Mouse (Mus musculus): ENCODE results near the gene Gm3238. TPM values are rescaled to one million over a fixed set of nuclear protein-coding genes. Genes with fewer than 3 reads are reported as not detected.
"Not testable (repeated sequence)": the region's sequence is repeated elsewhere in the genome, so short reads cannot be mapped to it uniquely, and the experiment has no call there.

Gene Gm3238
- polyA plus RNA-seq, 2 experiments, result not detected

GRCm38 (mm10) chr10:77794976-77795375 lies 23.9 kb upstream of the Gm3238 start, which contains the start of gene Gm9639:
Gene Gm9639, minus strand, starts transcription at chr10:77795076.
- no peaks in the 10 kb centered on the region for H3K27me3 ChIP-seq (ENCODE audit: control insufficient read depth, insufficient read depth, low read length)
- H3K4me2 ChIP-seq (ENCODE audit: low read depth), result no peak within 1 kb of the TSS
- no peaks in the 10 kb centered on the region for H3K4me1 ChIP-seq (replicated peaks; ENCODE audit: control insufficient read depth in 2 of 2, insufficient read depth in 2 of 2, low read length in 1 of 2)
- TF ChIP-seq CTCF (IDR thresholded peaks at IDR 0.05; ENCODE audit: low read depth) (no peak), EP300 (IDR thresholded peaks at IDR 0.05; ENCODE audit: low read depth) (no peak)
- DNase-seq (ENCODE audit: low read depth in 3 of 3, low spot score in 3 of 3) (no peak), ATAC-seq (ENCODE audit: insufficient read depth) (no peak)
- no peak within 1 kb of the TSS for H3K4me3 ChIP-seq (ENCODE audit: insufficient read depth in 1 of 2, low read depth in 2 of 2, low read length in 2 of 2)
- H3K36me3 ChIP-seq (replicated peaks; ENCODE audit: control insufficient read depth, insufficient read depth, low read depth), result no peaks in the 10 kb centered on the region
- no peak within 1 kb of the TSS for H3K9ac ChIP-seq (replicated peaks)
- 33% methylated on average over 2 of the region's 2 CpGs for WGBS (ENCODE audit: insufficient replicate concordance)
- H3K9me3 ChIP-seq (ENCODE audit: control insufficient read depth, low read length), result no peaks in the 10 kb centered on the region
- no peak within 1 kb of the TSS for H3K27ac ChIP-seq

GRCm38 (mm10) chr10:77788621-77789020 lies 17.5 kb upstream of the Gm3238 start:
- Histone ChIP-seq H3K4me3 (ENCODE audit: insufficient read depth in 1 of 2, low read depth in 2 of 2, low read length in 2 of 2) (no peak overlapping the region), H3K27me3 (ENCODE audit: control insufficient read depth, insufficient read depth, low read length) (no peaks in the 10 kb centered on the region), H3K9me3 (ENCODE audit: control insufficient read depth, low read length) (no peaks in the 10 kb centered on the region), H3K9ac (replicated peaks) (no peak overlapping the region), H3K27ac (no peak overlapping the region), H3K36me3 (replicated peaks; ENCODE audit: control insufficient read depth, insufficient read depth, low read depth) (no peaks in the 10 kb centered on the region), H3K4me1 (replicated peaks; ENCODE audit: control insufficient read depth in 2 of 2, insufficient read depth in 2 of 2, low read length in 1 of 2) (no peaks in the 10 kb centered on the region), H3K4me2 (ENCODE audit: low read depth) (no peak overlapping the region)
- ATAC-seq (ENCODE audit: insufficient read depth), result no peak
- DNase-seq (ENCODE audit: low read depth in 3 of 3, low spot score in 3 of 3), result no peak
- WGBS (ENCODE audit: insufficient replicate concordance), result 52% methylated on average over 2 of the region's 2 CpGs
- TF ChIP-seq EP300 (IDR thresholded peaks at IDR 0.05; ENCODE audit: low read depth) (no peak), CTCF (IDR thresholded peaks at IDR 0.05; ENCODE audit: low read depth) (no peak)

- not testable (repeated sequence) for H3K27me3 ChIP-seq (ENCODE audit: control insufficient read depth, insufficient read depth, low read length); H3K9me3 ChIP-seq (ENCODE audit: control insufficient read depth, low read length); DNase-seq (ENCODE audit: low read depth in 3 of 3, low spot score in 3 of 3); H3K27ac ChIP-seq; H3K9ac ChIP-seq (replicated peaks); H3K36me3 ChIP-seq (replicated peaks; ENCODE audit: control insufficient read depth, insufficient read depth, low read depth); H3K4me2 ChIP-seq (ENCODE audit: low read depth); ATAC-seq (ENCODE audit: insufficient read depth); H3K4me3 ChIP-seq (ENCODE audit: insufficient read depth in 1 of 2, low read depth in 2 of 2, low read length in 2 of 2); H3K4me1 ChIP-seq (replicated peaks; ENCODE audit: control insufficient read depth in 2 of 2, insufficient read depth in 2 of 2, low read length in 1 of 2)
- no CpG with 5 or more reads among the region's 1 CpGs for WGBS (ENCODE audit: insufficient replicate concordance)
Measured at GRCm38 (mm10) chr10:77787876-77788275, 16.8 kb upstream of the Gm3238 start, which contains the start of gene Gm7137. Gene Gm7137, minus strand, starts transcription at chr10:77788200.

GRCm38 (mm10) chr10:77783396-77783795 lies 12.3 kb upstream of the Gm3238 start:
- not testable (repeated sequence) for H3K4me2 ChIP-seq (ENCODE audit: low read depth); ATAC-seq (ENCODE audit: insufficient read depth); H3K9me3 ChIP-seq (ENCODE audit: control insufficient read depth, low read length); H3K27me3 ChIP-seq (ENCODE audit: control insufficient read depth, insufficient read depth, low read length); H3K4me1 ChIP-seq (replicated peaks; ENCODE audit: control insufficient read depth in 2 of 2, insufficient read depth in 2 of 2, low read length in 1 of 2); H3K4me3 ChIP-seq (ENCODE audit: insufficient read depth in 1 of 2, low read depth in 2 of 2, low read length in 2 of 2); H3K9ac ChIP-seq (replicated peaks); H3K27ac ChIP-seq; H3K36me3 ChIP-seq (replicated peaks; ENCODE audit: control insufficient read depth, insufficient read depth, low read depth); DNase-seq (ENCODE audit: low read depth in 3 of 3, low spot score in 3 of 3)
- WGBS (ENCODE audit: insufficient replicate concordance), result 50% methylated on average over 1 of the region's 3 CpGs

GRCm38 (mm10) chr10:77782442-77782841 lies 11.3 kb upstream of the Gm3238 start, which contains the start of gene Gm3250:
Gene Gm3250, minus strand, starts transcription at chr10:77782542.
- not testable (repeated sequence) for H3K27ac ChIP-seq; H3K4me2 ChIP-seq (ENCODE audit: low read depth); H3K27me3 ChIP-seq (ENCODE audit: control insufficient read depth, insufficient read depth, low read length); DNase-seq (ENCODE audit: low read depth in 3 of 3, low spot score in 3 of 3); H3K4me1 ChIP-seq (replicated peaks; ENCODE audit: control insufficient read depth in 2 of 2, insufficient read depth in 2 of 2, low read length in 1 of 2); ATAC-seq (ENCODE audit: insufficient read depth); H3K36me3 ChIP-seq (replicated peaks; ENCODE audit: control insufficient read depth, insufficient read depth, low read depth); H3K9me3 ChIP-seq (ENCODE audit: control insufficient read depth, low read length); H3K4me3 ChIP-seq (ENCODE audit: insufficient read depth in 1 of 2, low read depth in 2 of 2, low read length in 2 of 2); H3K9ac ChIP-seq (replicated peaks)
- 50% methylated on average over 1 of the region's 1 CpGs for WGBS (ENCODE audit: insufficient replicate concordance)

GRCm38 (mm10) chr10:77776844-77777243 lies 5.7 kb upstream of the Gm3238 start, which contains the start of gene Gm7138:
Gene Gm7138, minus strand, starts transcription at chr10:77776944.
- ATAC-seq (ENCODE audit: insufficient read depth); DNase-seq (ENCODE audit: low read depth in 3 of 3, low spot score in 3 of 3); H3K27ac ChIP-seq; H3K36me3 ChIP-seq (replicated peaks; ENCODE audit: control insufficient read depth, insufficient read depth, low read depth); H3K27me3 ChIP-seq (ENCODE audit: control insufficient read depth, insufficient read depth, low read length); H3K9me3 ChIP-seq (ENCODE audit: control insufficient read depth, low read length); H3K9ac ChIP-seq (replicated peaks); H3K4me3 ChIP-seq (ENCODE audit: insufficient read depth in 1 of 2, low read depth in 2 of 2, low read length in 2 of 2); H3K4me1 ChIP-seq (replicated peaks; ENCODE audit: control insufficient read depth in 2 of 2, insufficient read depth in 2 of 2, low read length in 1 of 2); H3K4me2 ChIP-seq (ENCODE audit: low read depth): not testable (repeated sequence)
- WGBS (ENCODE audit: insufficient replicate concordance), result 33% methylated on average over 1 of the region's 1 CpGs

- not testable (repeated sequence) for H3K4me3 ChIP-seq (ENCODE audit: insufficient read depth in 1 of 2, low read depth in 2 of 2, low read length in 2 of 2); ATAC-seq (ENCODE audit: insufficient read depth); H3K27me3 ChIP-seq (ENCODE audit: control insufficient read depth, insufficient read depth, low read length); H3K4me2 ChIP-seq (ENCODE audit: low read depth); H3K9ac ChIP-seq (replicated peaks); H3K36me3 ChIP-seq (replicated peaks; ENCODE audit: control insufficient read depth, insufficient read depth, low read depth); H3K4me1 ChIP-seq (replicated peaks; ENCODE audit: control insufficient read depth in 2 of 2, insufficient read depth in 2 of 2, low read length in 1 of 2); DNase-seq (ENCODE audit: low read depth in 3 of 3, low spot score in 3 of 3); H3K9me3 ChIP-seq (ENCODE audit: control insufficient read depth, low read length); H3K27ac ChIP-seq
- 22% methylated on average over 1 of the region's 3 CpGs for WGBS (ENCODE audit: insufficient replicate concordance)
Measured at GRCm38 (mm10) chr10:77772142-77772541, 1.0 kb upstream of the Gm3238 start.

All from liver, embryonic 14.5 days (tissue).